In the genomic region with DNA sequence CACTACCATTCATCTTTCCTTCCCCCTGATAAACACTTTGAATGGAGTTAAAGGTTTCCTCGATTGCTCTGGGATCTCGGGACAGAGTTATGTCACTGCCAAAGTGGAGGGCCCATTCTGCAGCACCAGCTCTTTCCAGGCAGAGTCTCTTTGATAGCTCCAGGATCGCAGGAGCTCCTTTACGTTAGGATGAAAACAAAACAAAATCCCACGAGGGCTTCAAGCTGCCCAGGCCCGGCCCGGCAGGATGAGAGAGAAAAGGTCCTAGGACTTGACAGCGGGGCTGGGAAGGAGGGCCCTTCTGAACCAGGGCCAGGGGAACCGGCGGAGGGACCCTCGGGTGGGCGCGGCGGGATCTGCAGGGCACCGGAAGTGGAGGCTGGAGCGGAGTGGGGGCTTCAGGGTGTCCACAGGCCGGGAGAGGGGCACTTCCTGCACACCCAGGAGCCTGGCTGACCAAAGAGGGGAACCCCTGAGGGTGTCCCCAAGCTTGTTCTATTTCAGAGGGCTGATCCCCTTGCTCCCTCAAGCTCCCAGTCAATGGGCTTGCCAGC, we compare ENCODE assay signal across 8 mouse cellular contexts. TPM values are rescaled to one million over a fixed set of nuclear protein-coding genes. Genes with fewer than 3 reads are reported as not detected.
A peak's percentile ranks its signal among the peaks of the same experiment; 100 is the strongest.
DNase-seq lines count a peak whose midpoint lies in the region; ATAC-seq and TF ChIP-seq lines count a peak whose summit lies in the region.

No protein-coding gene starts in this region.

- peak overlapping the region; percentile 94 for H3K27ac ChIP-seq in heart, embryonic 13.5 days (replicated peaks)
- peak overlapping the region; percentile 74 for H3K27ac ChIP-seq in ES-E14 (ENCODE audit: insufficient read depth, low read depth, low read length, poor library complexity, severe bottlenecking)
- peak overlapping the region; percentile 92 for H3K27ac ChIP-seq in forebrain, embryonic 12.5 days
- peak overlapping the region; percentile 81 for H3K27ac ChIP-seq in macrophage

- H3K27me3 ChIP-seq in heart, embryonic 13.5 days (replicated peaks): no peaks in the 10 kb centered on the region
- H3K27me3 ChIP-seq in forebrain, embryonic 12.5 days: no peaks in the 10 kb centered on the region

- no peak for DNase-seq in heart, adult 8-10 months (ENCODE audit: low spot score)
- DNase-seq in ES-E14 (ENCODE audit: low read depth, low spot score): no peak
- DNase-seq in adrenal gland, postnatal 10 days: no peak
- DNase-seq in right cerebral cortex, adult 2 months (ENCODE audit: low spot score in 2 of 2): no peak

- ATAC-seq in heart, embryonic 13.5 days (ENCODE audit: extremely low read depth, insufficient number of reproducible peaks, low FRiP score, low TSS enrichment): peak; percentile 34; the same call in 1 of the 2 replicates
- ATAC-seq in forebrain, embryonic 12.5 days (ENCODE audit: low FRiP score): peak; percentile 84
- no peak; the same call in 1 of the 2 replicates for ATAC-seq in frontal cortex, adult (ENCODE audit: low TSS enrichment)

- H3K4me3 ChIP-seq in heart, embryonic 13.5 days: peak overlapping the region; percentile 93
- H3K4me3 ChIP-seq in ES-E14 (ENCODE audit: insufficient read depth in 1 of 2, low read depth in 1 of 2, low read length in 2 of 2, poor library complexity in 1 of 2, severe bottlenecking in 1 of 2) (peak overlapping the region; percentile 83 to 96), macrophage (ENCODE audit: inconsistent target) (peak overlapping the region; percentile 74)
- H3K4me3 ChIP-seq in forebrain, embryonic 12.5 days (replicated peaks): peak overlapping the region; percentile 90

- H3K36me3 ChIP-seq in heart, embryonic 13.5 days: peaks cover 9% of the 10 kb centered on the region; the same call in 1 of the 2 replicates
- H3K36me3 ChIP-seq in ES-E14 (ENCODE audit: control insufficient read depth, insufficient read depth, low read length, poor library complexity, severe bottlenecking): peaks cover 4% of the 10 kb centered on the region; the same call in 1 of the 2 replicates
- peaks cover 11% of the 10 kb centered on the region for H3K36me3 ChIP-seq in forebrain, embryonic 12.5 days (replicated peaks)
- no peaks in the 10 kb centered on the region for H3K36me3 ChIP-seq in macrophage (ENCODE audit: inconsistent target)

- H3K9me3 ChIP-seq in heart, embryonic 13.5 days: no peaks in the 10 kb centered on the region
- no peaks in the 10 kb centered on the region for H3K9me3 ChIP-seq in ES-E14 (ENCODE audit: control insufficient read depth, insufficient read depth, low read depth, low read length)
- no peaks in the 10 kb centered on the region for H3K9me3 ChIP-seq in forebrain, embryonic 12.5 days

- peaks cover 53% of the 10 kb centered on the region for H3K79me2 ChIP-seq in macrophage (ENCODE audit: inconsistent target)

- H3K4me2 ChIP-seq in heart, embryonic 13.5 days: peak overlapping the region; percentile 91
- H3K4me2 ChIP-seq in forebrain, embryonic 12.5 days: peak overlapping the region; percentile 82

- H3K9ac ChIP-seq in heart, embryonic 13.5 days: peak overlapping the region; percentile 98
- H3K9ac ChIP-seq in ES-E14 (ENCODE audit: insufficient read depth, low read depth, low read length, poor library complexity, severe bottlenecking): peak overlapping the region; percentile 92
- H3K9ac ChIP-seq in forebrain, embryonic 12.5 days: peak overlapping the region; percentile 94

- in situ Hi-C loops in ES-E14 (cut with MboI; ENCODE audit: low sequenced_read_pairs in 2 of 2, unreplicated experiment in 2 of 2): no loop called here

- WGBS in heart, embryonic 13.5 days: under 1% methylated on average over 15 of the region's 17 CpGs
- WGBS in forebrain, embryonic 12.5 days: under 1% methylated on average over 17 of the region's 17 CpGs
- under 1% methylated on average over 17 of the region's 17 CpGs for WGBS in macrophage (ENCODE audit: missing documents)

- H3K4me1 ChIP-seq in heart, embryonic 13.5 days: peaks cover 34% of the 10 kb centered on the region
- peaks cover 4 to 13% of the 10 kb centered on the region in 2 experiments; a peak in 3 of 4 replicates for H3K4me1 ChIP-seq in ES-E14 (ENCODE audit: control insufficient read depth in 2 of 2, insufficient read depth in 2 of 2, low read length in 2 of 2, poor library complexity in 1 of 2)
- H3K4me1 ChIP-seq in forebrain, embryonic 12.5 days: peaks cover 19% of the 10 kb centered on the region

TF ChIP-seq in ES-E14, 5 proteins besides CTCF, POLR2A, EP300 and RAD21:
- no peak for TF ChIP-seq CHD2 (IDR thresholded peaks at IDR 0.05; ENCODE audit: low read depth, low read length)
- TF ChIP-seq HCFC1 (IDR thresholded peaks at IDR 0.05; ENCODE audit: borderline replicate concordance, insufficient read depth, low read length): no peak
- no peak for TF ChIP-seq ZNF384 (IDR thresholded peaks at IDR 0.05; ENCODE audit: low read depth, low read length)
- no peak for TF ChIP-seq MAFK (IDR thresholded peaks at IDR 0.05; ENCODE audit: insufficient read depth, low read depth, low read length)
- no peak for TF ChIP-seq ZC3H11A (IDR thresholded peaks at IDR 0.05; ENCODE audit: borderline replicate concordance, low read depth, low read length)
TF ChIP-seq in ES-E14: peak in this region for 0.

RNA-seq across cellular contexts. Expression of gene Dnmt1, which starts 7.6 kb away (rescaled TPM):
- 58.7 and 59.8 TPM in 2 replicates for polyA plus RNA-seq in heart, embryonic 13.5 days (2015; fragmentation: Nextera tagmentation; extraction: Ambion mirVana)
- 10 to 100 TPM; 10.8 to 14.5 (median 12.3) TPM for total RNA-seq in heart, adult 8-10 months (2022)
- total RNA-seq in ES-E14 (2012; rRNA removed): 122 and 124 TPM in 2 replicates
- 134 and 153 TPM in 2 replicates for polyA plus RNA-seq in forebrain, embryonic 12.5 days (2016; fragmentation: Nextera tagmentation; extraction: Ambion mirVana)
- total RNA-seq in macrophage (2018; cell fraction: chromatin; rRNA removed): 100 to 1,000 TPM in 10 of 26 experiments, 10 to 100 TPM in 16; 13.2 to 201 (median 81.1) TPM
- total RNA-seq in macrophage (2018; cell fraction: cytosol; rRNA removed): 10 to 100 TPM; 20.1 to 48.9 (median 40.0) TPM
- total RNA-seq in macrophage (2018; cell fraction: nucleus; rRNA removed): 100 to 1,000 TPM in 1 of 26 experiments, 10 to 100 TPM in 25; 17.4 to 162 (median 47.9) TPM
- 37.5 to 90.6 TPM (median 56.1 TPM) in 3 replicates for polyA plus RNA-seq in macrophage (2018)
- total RNA-seq in adrenal gland, postnatal 10 days (2021): 10 to 100 TPM; 44.9 to 54.7 TPM

RNA-seq across cellular contexts. Expression of gene S1pr2, which starts 24.5 kb away (rescaled TPM):
- polyA plus RNA-seq in heart, embryonic 13.5 days (2015; fragmentation: Nextera tagmentation; extraction: Ambion mirVana): 19.4 and 21.9 TPM in 2 replicates
- total RNA-seq in heart, adult 8-10 months (2022): 1 to 10 TPM; 1.8 to 6.8 (median 4.6) TPM
- total RNA-seq in ES-E14 (2012; rRNA removed): 35.7 and 62.4 TPM in 2 replicates
- 13.1 and 16.5 TPM in 2 replicates for polyA plus RNA-seq in forebrain, embryonic 12.5 days (2016; fragmentation: Nextera tagmentation; extraction: Ambion mirVana)
- 10 to 100 TPM in 19 of 26 experiments, 1 to 10 TPM in 7; 4.2 to 77.2 (median 16.0) TPM for total RNA-seq in macrophage (2018; cell fraction: chromatin; rRNA removed)
- 10 to 100 TPM in 25 of 26 experiments, 1 to 10 TPM in 1; 9.4 to 57.2 (median 41.3) TPM for total RNA-seq in macrophage (2018; cell fraction: cytosol; rRNA removed)
- 10 to 100 TPM; 12.2 to 88.6 (median 34.5) TPM for total RNA-seq in macrophage (2018; cell fraction: nucleus; rRNA removed)
- 16.4 to 43.0 TPM (median 32.4 TPM) in 3 replicates for polyA plus RNA-seq in macrophage (2018)
- total RNA-seq in adrenal gland, postnatal 10 days (2021): 1 to 10 TPM; 7.4 to 9.7 TPM

RNA-seq across cellular contexts. Expression of gene Mrpl4, which starts 50.5 kb away (rescaled TPM):
- polyA plus RNA-seq in heart, embryonic 13.5 days (2015; fragmentation: Nextera tagmentation; extraction: Ambion mirVana): 124 and 139 TPM in 2 replicates
- 100 to 1,000 TPM; 135 to 142 (median 136) TPM for total RNA-seq in heart, adult 8-10 months (2022)
- total RNA-seq in ES-E14 (2012; rRNA removed): 80.8 and 89.5 TPM in 2 replicates
- polyA plus RNA-seq in forebrain, embryonic 12.5 days (2016; fragmentation: Nextera tagmentation; extraction: Ambion mirVana): 110 and 111 TPM in 2 replicates
- total RNA-seq in macrophage (2018; cell fraction: chromatin; rRNA removed): 10 to 100 TPM; 13.5 to 52.6 (median 33.4) TPM
- 10 to 100 TPM; 37.6 to 59.8 (median 51.4) TPM for total RNA-seq in macrophage (2018; cell fraction: cytosol; rRNA removed)
- 10 to 100 TPM; 10.2 to 51.7 (median 31.3) TPM for total RNA-seq in macrophage (2018; cell fraction: nucleus; rRNA removed)
- polyA plus RNA-seq in macrophage (2018): 27.9 to 56.9 TPM (median 50.5 TPM) in 3 replicates
- total RNA-seq in adrenal gland, postnatal 10 days (2021): 100 to 1,000 TPM; 121 to 125 TPM

RNA-seq across cellular contexts. Expression of gene Eif3g, which starts 53.6 kb away (rescaled TPM):
- 214 and 249 TPM in 2 replicates for polyA plus RNA-seq in heart, embryonic 13.5 days (2015; fragmentation: Nextera tagmentation; extraction: Ambion mirVana)
- 100 to 1,000 TPM; 106 to 121 (median 110) TPM for total RNA-seq in heart, adult 8-10 months (2022)
- 196 and 239 TPM in 2 replicates for total RNA-seq in ES-E14 (2012; rRNA removed)
- 313 and 319 TPM in 2 replicates for polyA plus RNA-seq in forebrain, embryonic 12.5 days (2016; fragmentation: Nextera tagmentation; extraction: Ambion mirVana)
- total RNA-seq in macrophage (2018; cell fraction: chromatin; rRNA removed): 100 to 1,000 TPM in 1 of 26 experiments, 10 to 100 TPM in 25; 22.8 to 165 (median 60.4) TPM
- 10 to 100 TPM; 54.0 to 83.6 (median 69.2) TPM for total RNA-seq in macrophage (2018; cell fraction: cytosol; rRNA removed)
- total RNA-seq in macrophage (2018; cell fraction: nucleus; rRNA removed): 10 to 100 TPM; 26.2 to 82.9 (median 39.4) TPM
- polyA plus RNA-seq in macrophage (2018): 76.8 to 138 TPM (median 100 TPM) in 3 replicates
- 100 to 1,000 TPM; 136 to 143 TPM for total RNA-seq in adrenal gland, postnatal 10 days (2021)
